Mouse (Mus musculus) midbrain, postnatal 0 days (tissue): Measurements from ENCODE around the gene Slamf8. TPM values are rescaled to one million over a fixed set of nuclear protein-coding genes. Genes with fewer than 3 reads are reported as not detected.

ENCODE experiments used
- ATAC-seq: fragments of 200-750 bp; cut with Nextera tagmentation; 2 replicates; pipeline ENCODE4 v1.8.0; 2017; ENCODE audit warnings: moderate number of reproducible peaks, mild to moderate bottlenecking, moderate TSS enrichment, moderate library complexity; ENCODE audit not compliant: low FRiP score
- DNase-seq: peaks from one replicate; pipeline ENCODE4 v3.0.0-alpha.2; 2015; ENCODE audit warnings: low spot score
- H3K27ac ChIP-seq: fragments of 300-500 bp; sonication (generic); 2 replicates; pipeline ENCODE4 v1.5.1; 2014; ENCODE audit warnings: low read depth, mild to moderate bottlenecking, low read length, mixed read lengths
- H3K27me3 ChIP-seq: fragments of 300-500 bp; sonication (generic); 2 replicates; pipeline ENCODE4 v1.6.1; 2014; ENCODE audit warnings: low read length, control low read depth, mixed read lengths; ENCODE audit not compliant: insufficient read depth
- H3K36me3 ChIP-seq: fragments of 300-500 bp; sonication (generic); 2 replicates; pipeline ENCODE4 v1.6.1; 2014; ENCODE audit warnings: low read length, control low read depth, mixed read lengths; ENCODE audit not compliant: insufficient read depth
- H3K4me1 ChIP-seq: fragments of 300-500 bp; sonication (generic); 2 replicates; pipeline ENCODE4 v1.6.1; 2014; ENCODE audit warnings: mild to moderate bottlenecking, control low read depth, antibody characterized with exemption, low read length, mixed read lengths; ENCODE audit not compliant: insufficient read depth
- H3K4me2 ChIP-seq: fragments of 300-500 bp; sonication (generic); 2 replicates; pipeline ENCODE4 v1.6.1; 2014; ENCODE audit warnings: low read depth, mild to moderate bottlenecking, low read length, mixed read lengths; ENCODE audit not compliant: poor library complexity, severe bottlenecking
- H3K4me3 ChIP-seq: fragments of 300-500 bp; sonication (generic); 2 replicates; pipeline ENCODE4 v1.5.1; 2014; ENCODE audit warnings: low read depth, mild to moderate bottlenecking, low read length, moderate library complexity
- H3K9ac ChIP-seq: fragments of 300-500 bp; sonication (generic); replicated peaks from 2 replicates; pipeline ENCODE4 v1.6.1; 2014; ENCODE audit warnings: mild to moderate bottlenecking, low read length, moderate library complexity, mixed read lengths; ENCODE audit not compliant: poor library complexity, severe bottlenecking
- H3K9me3 ChIP-seq: fragments of 300-500 bp; sonication (generic); 2 replicates; pipeline ENCODE4 v1.6.1; 2016; ENCODE audit warnings: low read length, control low read depth
- CTCF ChIP-seq: IDR thresholded peaks from 2 replicates; pipeline ENCODE4 v1.5.1; 2016; ENCODE audit warnings: antibody characterized with exemption, mild to moderate bottlenecking
- WGBS: fragments of 180-500 bp; shearing (Covaris S2); extraction: QIAGEN DNeasy Blood & Tissue Kit; methylation state at CpG from one replicate; pipeline ENCODE4 v1.1.7; 2014; 5-methylcytosine and 5-hydroxymethylcytosine counted together
- polyA plus RNA-seq: library from polyadenylated mRNA; unstranded; fragments of >200 nt; fragmentation: Nextera tagmentation; extraction: Ambion mirVana; gene quantifications from 2 replicates; pipeline ENCODE4 v1.2.1, GENCODE M21; 2015
- total RNA-seq: library from RNA; depleted of rRNA; stranded (reverse); fragments of >200 nt; gene quantifications from 2 replicates; pipeline ENCODE4 v1.2.3, GENCODE M21; 2014

Slamf8 gene
- total and polyA plus RNA-seq, 2 experiments from 2014 or later = not detected

GRCm38 (mm10) chr1:172585612-172586567, 4.5 kb downstream of the Slamf8 start:
- no peaks in the 10 kb centered on the region for H3K36me3 ChIP-seq
- no peak overlapping the region for H3K4me3 ChIP-seq
- no peaks in the 10 kb centered on the region for H3K9me3 ChIP-seq
- WGBS = 20% methylated on average over 26 of the region's 26 CpGs
- H3K9ac ChIP-seq = no peak overlapping the region
- no peak overlapping the region for H3K27ac ChIP-seq
- TF ChIP-seq CTCF = no peak
- DNase-seq = peak; percentile 47
- ATAC-seq = peak; percentile 60
- H3K4me2 ChIP-seq = peak overlapping the region; percentile 9; the same call in 1 of the 2 replicates
- peaks cover 4% of the 10 kb centered on the region; the same call in 1 of the 2 replicates for H3K4me1 ChIP-seq
- H3K27me3 ChIP-seq = no peaks in the 10 kb centered on the region

GRCm38 (mm10) chr1:172585026-172585425, 5.3 kb downstream of the Slamf8 start:
- no peak overlapping the region for H3K9ac ChIP-seq
- H3K27me3 ChIP-seq = no peaks in the 10 kb centered on the region
- no peaks in the 10 kb centered on the region for H3K9me3 ChIP-seq
- H3K27ac ChIP-seq = no peak overlapping the region
- no peak for TF ChIP-seq CTCF
- no peak overlapping the region for H3K4me2 ChIP-seq
- no peak overlapping the region for H3K4me3 ChIP-seq
- ATAC-seq (no peak), DNase-seq (no peak)
- peaks cover 4% of the 10 kb centered on the region; the same call in 1 of the 2 replicates for H3K4me1 ChIP-seq
- 47% methylated on average over 4 of the region's 4 CpGs for WGBS
- no peaks in the 10 kb centered on the region for H3K36me3 ChIP-seq

GRCm38 (mm10) chr1:172584271-172584670, 6.1 kb downstream of the Slamf8 start:
- H3K9me3 ChIP-seq = no peaks in the 10 kb centered on the region
- no peak for DNase-seq
- H3K27me3 ChIP-seq = no peaks in the 10 kb centered on the region
- H3K4me2 ChIP-seq = no peak overlapping the region
- no peak for ATAC-seq
- no peak overlapping the region for H3K4me3 ChIP-seq
- no peak overlapping the region for H3K9ac ChIP-seq
- H3K4me1 ChIP-seq = peaks cover 4% of the 10 kb centered on the region; the same call in 1 of the 2 replicates
- H3K27ac ChIP-seq = no peak overlapping the region
- no peak for TF ChIP-seq CTCF
- WGBS = 86% methylated on average over 6 of the region's 6 CpGs
- H3K36me3 ChIP-seq = no peaks in the 10 kb centered on the region

GRCm38 (mm10) chr1:172582436-172582835, 7.9 kb downstream of the Slamf8 start:
- ATAC-seq (no peak), DNase-seq (no peak)
- no peak overlapping the region for H3K9ac ChIP-seq
- no peak for TF ChIP-seq CTCF
- no peak overlapping the region for H3K4me2 ChIP-seq
- H3K9me3 ChIP-seq = no peaks in the 10 kb centered on the region
- H3K4me1 ChIP-seq = peaks cover 4% of the 10 kb centered on the region; the same call in 1 of the 2 replicates
- no peak overlapping the region for H3K4me3 ChIP-seq
- no peaks in the 10 kb centered on the region for H3K36me3 ChIP-seq
- 89% methylated on average over 8 of the region's 8 CpGs for WGBS
- no peaks in the 10 kb centered on the region for H3K27me3 ChIP-seq
- no peak overlapping the region for H3K27ac ChIP-seq

DNA sequence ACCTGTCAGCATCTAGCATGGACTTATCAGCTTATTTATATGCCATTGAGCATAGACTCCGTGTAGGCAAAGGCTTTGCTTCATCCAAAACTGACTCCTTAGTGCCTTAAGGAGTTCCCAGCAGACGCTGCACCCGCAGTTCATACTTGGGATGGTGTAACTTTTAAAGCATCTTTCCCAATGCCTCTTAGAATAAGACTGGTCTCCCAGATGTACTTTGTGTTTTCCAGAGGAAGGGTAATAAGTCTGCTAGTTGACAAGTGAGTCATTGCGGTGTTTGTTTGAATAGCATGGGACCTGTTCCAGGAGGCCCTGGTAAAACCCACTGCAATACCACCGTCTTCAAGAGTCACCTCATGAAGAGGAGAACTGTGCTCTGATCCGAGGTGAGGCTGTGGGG, 10.3 kb downstream of the Slamf8 start:
- no peak overlapping the region for H3K9ac ChIP-seq
- TF ChIP-seq CTCF = no peak
- ATAC-seq = no peak
- H3K4me2 ChIP-seq = no peak overlapping the region
- no peaks in the 10 kb centered on the region for H3K27me3 ChIP-seq
- H3K27ac ChIP-seq = no peak overlapping the region
- DNase-seq = no peak
- 78% methylated on average over 6 of the region's 6 CpGs for WGBS
- H3K36me3 ChIP-seq = no peaks in the 10 kb centered on the region
- H3K4me1 ChIP-seq = no peaks in the 10 kb centered on the region
- H3K9me3 ChIP-seq = no peaks in the 10 kb centered on the region
- H3K4me3 ChIP-seq = no peak overlapping the region

- no peak for TF ChIP-seq CTCF
- H3K4me3 ChIP-seq = no peak overlapping the region
- no peak overlapping the region for H3K4me2 ChIP-seq
- H3K4me1 ChIP-seq = no peaks in the 10 kb centered on the region
- no peaks in the 10 kb centered on the region; the same call in 1 of the 2 replicates for H3K27me3 ChIP-seq
- no peak for ATAC-seq
- H3K36me3 ChIP-seq = no peaks in the 10 kb centered on the region
- no peak overlapping the region for H3K27ac ChIP-seq
- H3K9me3 ChIP-seq = no peaks in the 10 kb centered on the region
- DNase-seq = no peak
- WGBS = 51% methylated on average over 4 of the region's 4 CpGs
- no peak overlapping the region for H3K9ac ChIP-seq
Measured at GRCm38 (mm10) chr1:172567758-172568157, 22.6 kb downstream of the Slamf8 start.
